Comparison of ENCODE assay signal across 8 mouse cellular contexts in the genomic region with DNA sequence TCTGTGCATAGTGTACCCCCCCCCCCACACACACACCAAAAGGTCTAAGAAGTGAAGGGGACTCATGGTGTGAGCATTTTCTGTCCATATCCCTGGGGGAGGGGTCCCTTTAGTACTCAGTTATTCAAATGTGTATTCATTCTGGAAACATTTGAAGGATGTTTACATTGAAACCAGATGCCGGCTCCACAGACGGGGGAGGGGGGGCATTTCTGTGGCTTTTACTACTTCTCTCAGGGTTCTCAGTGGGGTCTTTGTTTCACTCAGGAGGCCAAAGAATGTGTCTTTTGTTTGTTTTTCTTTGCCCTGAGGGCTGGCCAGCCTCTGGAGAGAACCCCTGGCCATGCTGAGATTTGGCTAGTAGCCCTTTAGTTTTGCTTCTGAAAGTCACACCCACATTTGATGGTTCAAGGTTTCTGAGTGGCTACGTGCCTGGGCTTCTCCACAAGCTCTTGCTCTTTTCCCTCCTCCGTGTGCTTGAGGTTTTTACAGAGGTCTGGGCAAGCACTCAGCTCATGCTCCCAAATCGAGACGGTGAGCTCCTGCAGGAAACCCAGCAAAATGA. TPM values are rescaled to one million over a fixed set of nuclear protein-coding genes. Genes with fewer than 3 reads are reported as not detected.
DNase-seq lines count a peak whose midpoint lies in the region; ATAC-seq and TF ChIP-seq lines count a peak whose summit lies in the region.

No protein-coding gene starts in this region.

- peak; percentile 37 for ATAC-seq in heart, embryonic 16.5 days (replicated peaks; ENCODE audit: extremely low read depth, insufficient read depth, low FRiP score)
- ATAC-seq in embryonic facial prominence, embryonic 13.5 days (ENCODE audit: insufficient number of reproducible peaks, insufficient read depth, low FRiP score, low TSS enrichment, low read depth) = peak; percentile 78
- ATAC-seq in limb, embryonic 12.5 days (ENCODE audit: insufficient number of reproducible peaks, insufficient read depth, low FRiP score, low TSS enrichment, low read depth) = peak; percentile 94
- ATAC-seq in neural tube, embryonic 14.5 days (ENCODE audit: low read depth) = peak; percentile 74; the same call in 1 of the 2 replicates

- H3K27me3 ChIP-seq in heart, embryonic 16.5 days (ENCODE audit: control insufficient read depth, insufficient read depth, low read length) = no peaks in the 10 kb centered on the region
- no peaks in the 10 kb centered on the region for H3K27me3 ChIP-seq in ES-Bruce4 (ENCODE audit: control insufficient read depth, insufficient read depth, low read length, poor library complexity, severe bottlenecking)
- H3K27me3 ChIP-seq in embryonic facial prominence, embryonic 13.5 days = no peaks in the 10 kb centered on the region
- no peaks in the 10 kb centered on the region for H3K27me3 ChIP-seq in limb, embryonic 12.5 days
- no peaks in the 10 kb centered on the region for H3K27me3 ChIP-seq in neural tube, embryonic 14.5 days (ENCODE audit: control insufficient read depth, insufficient read depth, low read length)

- H3K9me3 ChIP-seq in heart, embryonic 16.5 days (replicated peaks; ENCODE audit: control insufficient read depth, low read length) = no peaks in the 10 kb centered on the region
- H3K9me3 ChIP-seq in ES-Bruce4 (replicated peaks; ENCODE audit: control insufficient read depth, insufficient read depth, low read length, poor library complexity, severe bottlenecking) = no peaks in the 10 kb centered on the region
- H3K9me3 ChIP-seq in embryonic facial prominence, embryonic 13.5 days = no peaks in the 10 kb centered on the region
- H3K9me3 ChIP-seq in limb, embryonic 12.5 days = no peaks in the 10 kb centered on the region
- H3K9me3 ChIP-seq in neural tube, embryonic 14.5 days (ENCODE audit: control insufficient read depth, low read length) = no peaks in the 10 kb centered on the region

- no peak overlapping the region; the same call in 1 of the 2 replicates for H3K4me3 ChIP-seq in heart, embryonic 16.5 days (ENCODE audit: low read length)
- H3K4me3 ChIP-seq in ES-Bruce4 (ENCODE audit: low read depth, low read length) = no peak overlapping the region
- no peak overlapping the region for H3K4me3 ChIP-seq in embryonic facial prominence, embryonic 13.5 days
- H3K4me3 ChIP-seq in limb, embryonic 12.5 days (replicated peaks) = no peak overlapping the region
- H3K4me3 ChIP-seq in neural tube, embryonic 14.5 days (ENCODE audit: low read depth, low read length) = no peak overlapping the region

- H3K4me1 ChIP-seq in heart, embryonic 16.5 days (ENCODE audit: control insufficient read depth, insufficient read depth, low read length) = peaks cover 8% of the 10 kb centered on the region
- no peaks in the 10 kb centered on the region for H3K4me1 ChIP-seq in ES-Bruce4 (ENCODE audit: control insufficient read depth, insufficient read depth, low read length)
- peaks cover 21% of the 10 kb centered on the region for H3K4me1 ChIP-seq in embryonic facial prominence, embryonic 13.5 days
- peaks cover 25% of the 10 kb centered on the region for H3K4me1 ChIP-seq in limb, embryonic 12.5 days (replicated peaks)
- no peaks in the 10 kb centered on the region for H3K4me1 ChIP-seq in neural tube, embryonic 14.5 days (ENCODE audit: control insufficient read depth, insufficient read depth, low read length)

- 0 out of 2 replicates have a peak overlapping the region, but pooled peaks have one; percentile 15 for H3K9ac ChIP-seq in heart, embryonic 16.5 days (ENCODE audit: low read length)
- H3K9ac ChIP-seq in ES-Bruce4 (ENCODE audit: low read depth, poor library complexity, severe bottlenecking) = no peak overlapping the region
- H3K9ac ChIP-seq in embryonic facial prominence, embryonic 13.5 days = no peak overlapping the region
- H3K9ac ChIP-seq in limb, embryonic 12.5 days (replicated peaks) = no peak overlapping the region
- H3K9ac ChIP-seq in neural tube, embryonic 14.5 days (replicated peaks; ENCODE audit: low read depth, low read length) = no peak overlapping the region

- WGBS in heart, embryonic 16.5 days = 25% methylated on average over 6 of the region's 6 CpGs
- WGBS in embryonic facial prominence, embryonic 13.5 days = 3% methylated on average over 6 of the region's 6 CpGs
- 6% methylated on average over 6 of the region's 6 CpGs for WGBS in limb, embryonic 12.5 days
- 11% methylated on average over 6 of the region's 6 CpGs for WGBS in neural tube, embryonic 14.5 days

- peak overlapping the region; percentile 21; the same call in 1 of the 2 replicates for H3K4me2 ChIP-seq in heart, embryonic 16.5 days (ENCODE audit: low read depth, low read length)
- peak overlapping the region; percentile 31 for H3K4me2 ChIP-seq in embryonic facial prominence, embryonic 13.5 days
- H3K4me2 ChIP-seq in limb, embryonic 12.5 days = peak overlapping the region; percentile 31
- H3K4me2 ChIP-seq in neural tube, embryonic 14.5 days (ENCODE audit: low read depth, low read length) = no peak overlapping the region

- no peak for TF ChIP-seq CTCF in ES-Bruce4 (IDR thresholded peaks at IDR 0.05; ENCODE audit: low read depth, low read length)

- no peak for TF ChIP-seq POLR2A in ES-Bruce4 (IDR thresholded peaks at IDR 0.05; ENCODE audit: insufficient read depth, low read length)

- DNase-seq in heart, adult 8-10 months (ENCODE audit: low spot score) = no peak
- no peak for DNase-seq in spleen, postnatal 14 days (ENCODE audit: low spot score in 2 of 2)
- DNase-seq in cerebellum, adult 9-11 months = no peak

- peak overlapping the region; percentile 59 for H3K27ac ChIP-seq in heart, embryonic 16.5 days (ENCODE audit: low read length)
- no peak overlapping the region for H3K27ac ChIP-seq in ES-Bruce4 (ENCODE audit: insufficient read depth, low read length)
- peak overlapping the region; percentile 96 for H3K27ac ChIP-seq in embryonic facial prominence, embryonic 13.5 days
- peak overlapping the region; percentile 97 for H3K27ac ChIP-seq in limb, embryonic 12.5 days
- no peak overlapping the region for H3K27ac ChIP-seq in neural tube, embryonic 14.5 days (ENCODE audit: low read depth, low read length)

- 0 out of 2 replicates have a peak, but pooled peaks have one; percentile 28 for TF ChIP-seq EP300 in ES-Bruce4 (IDR thresholded peaks at IDR 0.05; ENCODE audit: insufficient read depth, low read depth, low read length)

- H3K36me3 ChIP-seq in heart, embryonic 16.5 days (ENCODE audit: control insufficient read depth, insufficient read depth) = no peaks in the 10 kb centered on the region
- H3K36me3 ChIP-seq in ES-Bruce4 (ENCODE audit: control insufficient read depth, insufficient read depth, low read length, poor library complexity, severe bottlenecking) = no peaks in the 10 kb centered on the region
- H3K36me3 ChIP-seq in embryonic facial prominence, embryonic 13.5 days = no peaks in the 10 kb centered on the region
- no peaks in the 10 kb centered on the region for H3K36me3 ChIP-seq in limb, embryonic 12.5 days
- no peaks in the 10 kb centered on the region for H3K36me3 ChIP-seq in neural tube, embryonic 14.5 days (ENCODE audit: control insufficient read depth, insufficient read depth, low read length)

RNA-seq across cellular contexts. Expression of a gene that starts 24.2 kb away (rescaled TPM):
- polyA plus RNA-seq in heart, embryonic 16.5 days (2015; fragmentation: Nextera tagmentation; extraction: Ambion mirVana) = 57.5 and 60.2 TPM in 2 replicates
- 10 to 100 TPM; 29.2 to 44.2 (median 39.5) TPM for total RNA-seq in heart, adult 8-10 months (2022)
- 2.4 and 3.7 TPM in 2 replicates for polyA plus RNA-seq in ES-Bruce4 (2011; ENCODE audit: insufficient read depth, insufficient read length, low read depth, missing spikeins)
- 35.4 and 38.1 TPM in 2 replicates for polyA plus RNA-seq in embryonic facial prominence, embryonic 13.5 days (2015; fragmentation: Nextera tagmentation; extraction: Ambion mirVana)
- polyA plus RNA-seq in limb, embryonic 12.5 days (2016; fragmentation: Nextera tagmentation; extraction: Ambion mirVana) = 40.4 and 45.8 TPM in 2 replicates
- polyA plus RNA-seq in neural tube, embryonic 14.5 days (2014; fragmentation: Nextera tagmentation; extraction: Ambion mirVana) = 9.8 and 11.3 TPM in 2 replicates

Comparison
In these comparisons a context has a peak if more than half of its experiments do, and no peak if none do; other contexts are left out.
1. ATAC-seq: peak in every context shown above with its lines; median percentile 94 in limb, embryonic 12.5 days; 78 in embryonic facial prominence, embryonic 13.5 days; 74 in neural tube, embryonic 14.5 days; 37 in heart, embryonic 16.5 days.
2. H3K27ac ChIP-seq: peak in heart, embryonic 16.5 days (single experiment), embryonic facial prominence, embryonic 13.5 days (single experiment) and limb, embryonic 12.5 days (single experiment); none in ES-Bruce4 (single experiment) and neural tube, embryonic 14.5 days (single experiment).